Mouse (Mus musculus): Measurements from ENCODE around the gene Mroh2a.

The Mroh2a gene

DNA sequence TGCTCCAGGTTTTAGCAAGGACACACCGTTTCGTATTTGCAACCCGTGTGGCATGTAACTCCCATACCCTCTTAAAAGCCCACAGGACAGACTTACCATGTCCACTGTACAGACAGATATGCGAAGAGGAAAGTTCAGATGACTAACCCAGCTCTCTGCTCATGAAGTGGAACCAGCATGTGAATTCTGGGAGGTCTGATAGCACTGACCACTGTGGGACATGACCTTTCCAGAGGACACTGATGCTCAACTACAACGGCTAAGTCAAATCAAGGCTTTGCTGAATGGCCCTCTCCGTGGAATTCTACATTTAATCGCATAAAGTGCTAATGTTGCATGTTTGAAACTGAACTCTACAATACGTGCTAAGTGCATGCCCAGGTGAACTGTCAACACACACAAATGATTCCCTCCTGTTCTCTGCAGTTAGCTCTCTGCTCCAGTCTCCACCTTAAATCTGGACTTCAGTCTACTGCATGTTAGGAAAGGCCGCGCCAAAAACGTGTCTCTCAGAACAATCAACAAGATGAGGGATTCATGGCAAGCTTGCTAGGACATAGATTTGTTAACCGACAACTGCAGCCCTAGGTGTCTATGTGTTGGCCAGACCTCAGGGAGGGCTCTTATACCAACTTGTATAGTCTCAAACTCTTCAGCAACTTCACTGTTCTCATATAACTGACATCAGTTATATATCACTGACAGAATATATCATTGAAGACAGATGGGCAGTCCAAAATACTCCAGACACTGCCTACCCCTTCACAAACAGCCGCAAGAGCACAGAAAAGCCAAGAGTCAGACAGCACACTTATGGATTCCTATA, 49.1 kb downstream of the Mroh2a start:
- no peak for DNase-seq (ENCODE audit: low read depth in 2 of 2, low spot score in 2 of 2)

GRCm38 (mm10) chr1:88276524-88277097, 49.8 kb downstream of the Mroh2a start:
- no peak for DNase-seq (ENCODE audit: low read depth in 2 of 2, low spot score in 2 of 2)

- peak; percentile 100 for DNase-seq (ENCODE audit: low read depth in 2 of 2, low spot score in 2 of 2)
Measured at GRCm38 (mm10) chr1:88277098-88277817, 50.5 kb downstream of the Mroh2a start, which contains the start of the genes Hjurp and Trpm8. Gene Hjurp (minus strand): TSS chr1:88277633. Gene Trpm8 (plus strand): TSS chr1:88277661.

DNA sequence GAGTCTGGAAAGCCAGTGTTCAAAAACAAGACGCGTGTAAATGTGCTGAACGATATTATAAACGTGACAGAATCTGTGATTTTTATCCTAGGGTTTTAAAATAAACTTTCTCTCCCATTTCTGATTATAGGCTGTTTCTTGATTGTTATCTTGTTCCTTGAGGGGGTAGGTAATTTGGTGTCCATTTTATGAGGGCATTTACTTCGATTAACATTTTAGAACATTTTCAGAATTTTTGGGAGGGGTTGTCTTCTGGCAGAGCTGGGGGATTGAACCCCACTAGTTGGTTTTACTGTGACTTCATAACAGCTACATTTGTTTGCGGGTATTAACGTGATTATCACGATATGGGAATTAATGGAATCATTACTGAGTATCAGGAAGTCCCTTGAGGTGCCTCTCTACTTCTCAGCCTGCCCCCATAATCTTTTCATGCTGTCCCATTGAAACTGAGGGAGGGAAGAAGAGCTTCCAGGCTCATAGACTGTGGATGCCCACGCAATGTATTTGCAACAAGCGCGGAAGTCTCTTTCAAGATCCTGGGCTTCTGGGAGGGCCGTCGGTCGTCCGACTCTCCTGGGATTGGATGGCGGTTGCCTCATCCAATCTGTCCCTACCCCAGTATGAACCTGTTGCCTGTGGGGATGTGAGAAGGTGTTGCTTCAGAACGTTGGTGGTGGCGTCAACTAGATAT, 51.2 kb downstream of the Mroh2a start:
- no peak for DNase-seq (ENCODE audit: low read depth in 2 of 2, low spot score in 2 of 2)

GRCm38 (mm10) chr1:88279111-88280005, 52.6 kb downstream of the Mroh2a start:
- no peak for DNase-seq (ENCODE audit: low read depth in 2 of 2, low spot score in 2 of 2)

GRCm38 (mm10) chr1:88280006-88280690, 53.4 kb downstream of the Mroh2a start:
- DNase-seq (ENCODE audit: low read depth in 2 of 2, low spot score in 2 of 2) = no peak

DNA sequence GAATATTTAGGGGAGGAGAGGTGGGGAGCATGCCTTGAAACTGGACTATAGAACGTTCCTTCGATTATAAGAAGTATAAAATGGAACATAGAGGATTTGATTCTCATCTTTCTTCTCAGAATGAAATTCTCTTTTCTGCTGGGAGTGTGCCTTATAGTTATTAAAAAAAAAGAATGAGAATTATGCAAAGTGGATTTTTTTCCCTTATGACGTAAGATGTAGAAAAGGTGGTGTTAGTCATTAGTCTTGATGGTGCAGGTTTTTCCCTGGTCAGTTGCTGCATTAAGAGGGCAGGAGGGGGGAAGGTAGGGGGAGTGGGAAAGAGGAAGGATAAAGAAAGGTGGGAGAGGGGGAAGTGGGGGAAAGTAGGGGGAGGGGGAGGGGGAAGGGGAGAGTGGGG, 55.5 kb downstream of the Mroh2a start:
- no peak for DNase-seq (ENCODE audit: low read depth in 2 of 2, low spot score in 2 of 2)

- DNase-seq (ENCODE audit: low read depth in 2 of 2, low spot score in 2 of 2) = no peak
Measured at GRCm38 (mm10) chr1:88283376-88284227, 56.8 kb downstream of the Mroh2a start.

GRCm38 (mm10) chr1:88284228-88284945, 57.6 kb downstream of the Mroh2a start:
- no peak for DNase-seq (ENCODE audit: low read depth in 2 of 2, low spot score in 2 of 2)

GRCm38 (mm10) chr1:88284946-88285320, 58.1 kb downstream of the Mroh2a start:
- DNase-seq (ENCODE audit: low read depth in 2 of 2, low spot score in 2 of 2) = no peak

- DNase-seq (ENCODE audit: low read depth in 2 of 2, low spot score in 2 of 2) = no peak
Measured at GRCm38 (mm10) chr1:88285652-88286051, 58.9 kb downstream of the Mroh2a start.

DNA sequence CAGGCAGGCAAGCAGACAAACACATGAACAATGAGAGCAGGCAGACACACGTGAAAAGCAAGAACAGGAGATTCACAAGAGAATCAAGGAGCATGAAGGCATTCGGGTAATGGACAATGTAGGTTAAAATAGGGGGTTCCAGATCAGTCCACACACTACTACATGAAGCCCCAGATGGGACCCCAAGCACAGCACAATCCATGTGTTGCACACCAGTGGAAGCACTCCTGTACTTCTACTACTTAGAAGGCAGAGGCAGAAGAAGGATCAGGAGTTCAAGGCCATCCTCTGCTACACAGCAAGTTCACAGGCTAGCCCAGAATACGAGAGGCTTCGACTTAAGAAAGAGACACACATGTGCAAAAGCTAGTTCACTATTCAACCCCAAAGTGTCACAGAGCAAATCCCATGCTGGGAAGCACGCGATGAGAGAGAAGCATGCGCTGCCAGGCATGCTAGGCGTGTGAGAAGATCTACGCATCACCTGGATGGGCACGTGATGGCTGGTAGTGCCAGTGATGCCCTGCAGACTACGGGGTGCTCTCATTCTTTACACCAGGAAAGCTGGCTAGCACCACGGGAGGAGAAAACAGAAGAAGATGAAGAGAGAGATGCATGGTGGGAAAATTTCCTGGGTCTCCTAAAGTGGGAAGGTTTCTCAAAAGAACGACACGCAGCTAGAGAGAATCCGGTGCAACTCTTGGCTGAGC, 59.5 kb downstream of the Mroh2a start:
- no peak for DNase-seq (ENCODE audit: low read depth in 2 of 2, low spot score in 2 of 2)

- no peak for DNase-seq (ENCODE audit: low read depth in 2 of 2, low spot score in 2 of 2)
Measured at GRCm38 (mm10) chr1:88286887-88287696, 60.3 kb downstream of the Mroh2a start.

GRCm38 (mm10) chr1:88287697-88287980, 60.9 kb downstream of the Mroh2a start:
- no peak for DNase-seq (ENCODE audit: low read depth in 2 of 2, low spot score in 2 of 2)

DNA sequence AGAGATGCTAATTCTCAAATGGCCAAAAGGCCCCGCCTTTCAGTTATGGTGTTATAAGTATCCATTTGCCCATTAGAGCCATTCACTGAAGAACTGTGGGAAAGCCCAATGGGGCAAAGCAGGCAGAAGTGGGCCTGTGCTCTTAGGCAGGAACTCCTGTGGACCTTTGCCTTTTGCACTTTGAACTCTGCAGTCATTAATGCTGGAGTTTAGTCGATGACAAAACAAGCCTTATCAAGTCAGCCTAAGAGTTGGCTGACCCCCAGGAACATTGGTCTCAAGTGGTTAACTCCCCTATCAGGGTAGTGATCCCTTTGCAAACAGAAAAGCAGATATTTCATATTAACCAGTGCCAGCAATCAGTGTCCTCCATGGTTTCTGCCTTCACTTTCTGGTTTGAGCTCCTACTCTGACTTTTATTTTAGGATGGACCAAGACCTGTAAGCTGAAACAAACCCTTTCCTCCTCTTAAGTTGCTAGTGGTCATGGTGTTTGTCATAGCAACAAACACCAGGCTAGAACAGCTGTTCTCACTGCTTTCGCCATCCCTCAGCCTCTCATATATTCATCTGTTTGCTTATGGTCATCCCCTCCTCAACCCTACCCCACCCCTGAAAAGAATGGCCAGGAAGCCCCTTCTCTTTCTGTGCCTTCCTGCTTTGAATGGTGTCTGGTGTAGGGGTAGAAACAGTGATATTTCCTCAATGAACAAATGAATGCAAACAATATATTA, 61.4 kb downstream of the Mroh2a start:
- DNase-seq (ENCODE audit: low read depth in 2 of 2, low spot score in 2 of 2) = no peak

DNA sequence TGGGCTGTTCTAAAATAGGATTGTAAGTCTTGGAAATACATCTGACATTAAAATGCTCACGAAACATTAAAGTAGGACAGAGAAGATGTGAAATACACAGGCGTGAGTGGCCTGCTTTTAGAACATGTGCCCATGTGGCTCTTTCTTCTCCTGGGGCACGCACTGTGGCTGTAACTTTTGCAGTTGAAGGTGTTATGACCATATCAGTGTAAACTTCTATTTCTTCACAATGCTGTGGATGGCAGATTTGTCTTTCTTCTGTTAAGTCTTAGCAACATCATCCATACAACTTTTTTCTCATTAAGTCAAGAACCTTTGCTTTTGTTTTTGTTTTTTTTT, 62.0 kb downstream of the Mroh2a start:
- DNase-seq (ENCODE audit: low read depth in 2 of 2, low spot score in 2 of 2) = no peak

Data from CD8-positive naive resting alpha-beta T cell, adult 2 months (primary cell).